Mouse (Mus musculus) ES-E14 (cell line): ENCODE measurements at regions not wholly inside any gene's neighbourhood (a gene's known extent, or its start where the extent isn't known, plus 50 kb on each side); places are given as distances from the start of the nearest gene placed in this dataset.

Experiments used
- DNase-seq: peaks from one replicate; pipeline ENCODE4 v3.0.0-alpha.2; 2013; ENCODE audit warnings: low read depth, low spot score
- H3K27ac ChIP-seq: 2 replicates; pipeline ENCODE4 v1.5.1; 2012; ENCODE audit warnings: low read depth, mild to moderate bottlenecking, low read length, moderate library complexity, mixed read lengths; ENCODE audit not compliant: poor library complexity, insufficient read depth, severe bottlenecking
- H3K36me3 ChIP-seq: 2 replicates; pipeline ENCODE4 v1.6.1; 2012; ENCODE audit warnings: mild to moderate bottlenecking, low read length, moderate library complexity, mixed read lengths; ENCODE audit not compliant: control insufficient read depth, poor library complexity, insufficient read depth, severe bottlenecking
- H3K4me1 ChIP-seq, 2 experiments: fragments of 150-350 bp in 1 of 2; sonication (generic) in 1 of 2; 2 replicates each; pipeline ENCODE4 v1.6.1; 2012; ENCODE audit warnings: low read length in 2 of 2, mild to moderate bottlenecking in 1 of 2, mixed read lengths in 1 of 2; ENCODE audit not compliant: control insufficient read depth in 2 of 2, insufficient read depth in 2 of 2, poor library complexity in 1 of 2
- H3K4me3 ChIP-seq, 2 experiments: fragments of 150-350 bp in 1 of 2; sonication (generic) in 1 of 2; 2 replicates each; pipeline ENCODE4 v1.5.1; 2012; ENCODE audit warnings: low read length in 2 of 2, low read depth in 1 of 2, mild to moderate bottlenecking in 1 of 2, mixed read lengths in 1 of 2; ENCODE audit not compliant: insufficient read depth in 1 of 2, poor library complexity in 1 of 2, severe bottlenecking in 1 of 2
- H3K9ac ChIP-seq: 2 replicates; pipeline ENCODE4 v1.6.1; 2012; ENCODE audit warnings: low read depth, mild to moderate bottlenecking, low read length, mixed read lengths; ENCODE audit not compliant: poor library complexity, insufficient read depth, severe bottlenecking
- H3K9me3 ChIP-seq: fragments of 150-350 bp; sonication (generic); 2 replicates; pipeline ENCODE4 v1.6.1; 2012; ENCODE audit warnings: low read depth, mild to moderate bottlenecking, low read length; ENCODE audit not compliant: control insufficient read depth, insufficient read depth
- CHD2 ChIP-seq: IDR thresholded peaks from 2 replicates; pipeline ENCODE4 v1.6.1; 2014; ENCODE audit warnings: mild to moderate bottlenecking, low read depth, low read length, inconsistent platforms
- HCFC1 ChIP-seq: IDR thresholded peaks from 2 replicates; pipeline ENCODE4 v1.6.1; 2012; ENCODE audit warnings: low read length, inconsistent platforms, borderline replicate concordance; ENCODE audit not compliant: insufficient read depth
- MAFK ChIP-seq: IDR thresholded peaks from 2 replicates; pipeline ENCODE4 v1.6.1; 2014; ENCODE audit warnings: mild to moderate bottlenecking, low read depth, low read length, inconsistent platforms; ENCODE audit not compliant: insufficient read depth
- ZC3H11A ChIP-seq: IDR thresholded peaks from 2 replicates; pipeline ENCODE4 v1.6.1; 2012; ENCODE audit warnings: low read depth, mild to moderate bottlenecking, inconsistent platforms, low read length, borderline replicate concordance
- ZNF384 ChIP-seq: IDR thresholded peaks from 2 replicates; pipeline ENCODE4 v1.6.1; 2012; ENCODE audit warnings: low read depth, low read length, inconsistent platforms
- in situ Hi-C, 2 experiments: fragments of 600-800 bp; cut with MboI; formaldehyde crosslinking; loops; one replicate each; pipeline ENCODE4 v1.15.1; 2025; ENCODE audit warnings: low sequenced_read_pairs in 2 of 2, inconsistent platforms in 1 of 2; ENCODE audit not compliant: unreplicated experiment in 2 of 2

GRCm38 (mm10) chr6:22572925-22573324 lies 216.9 kb upstream of the Fam3c start:
- Histone ChIP-seq H3K36me3 (no peaks in the 10 kb centered on the region), H3K9me3 (no peaks in the 10 kb centered on the region), H3K4me3 (no peak overlapping the region), H3K4me1 (no peaks in the 10 kb centered on the region), H3K9ac (no peak overlapping the region), H3K27ac (no peak overlapping the region)
- no peak for DNase-seq
- TF ChIP-seq ZC3H11A: no peak
- TF ChIP-seq MAFK: no peak
- no peak for TF ChIP-seq HCFC1
- TF ChIP-seq ZNF384: no peak
- no peak for TF ChIP-seq CHD2
- in situ Hi-C loops: no loop called here

- H3K9me3 ChIP-seq: no peaks in the 10 kb centered on the region
- no peak for TF ChIP-seq MAFK
- TF ChIP-seq ZNF384: no peak
- no peak for TF ChIP-seq ZC3H11A
- no peak for TF ChIP-seq CHD2
- no peak for TF ChIP-seq HCFC1
- no peaks in the 10 kb centered on the region for H3K36me3 ChIP-seq
- in situ Hi-C loops: no loop called here
- no peak overlapping the region for H3K27ac ChIP-seq
- no peak for DNase-seq
- no peak overlapping the region for H3K9ac ChIP-seq
- no peaks in the 10 kb centered on the region for H3K4me1 ChIP-seq
- no peak overlapping the region for H3K4me3 ChIP-seq
These were observed 211.8 kb upstream of the Fam3c start for GRCm38 (mm10) chr6:22567891-22568290.

GRCm38 (mm10) chr6:22548296-22549245 lies 192.5 kb upstream of the Fam3c start:
- Histone ChIP-seq H3K4me1 (no peaks in the 10 kb centered on the region), H3K9ac (no peak overlapping the region), H3K4me3 (no peak overlapping the region), H3K27ac (no peak overlapping the region), H3K36me3 (no peaks in the 10 kb centered on the region), H3K9me3 (no peaks in the 10 kb centered on the region)
- TF ChIP-seq ZC3H11A (no peak), HCFC1 (no peak), ZNF384 (no peak), MAFK (no peak), CHD2 (no peak)
- DNase-seq: no peak
- in situ Hi-C loops: loop anchor here in 1 of 2 experiments (25.0 kb wide), 1 partner anchor 414 kb away; no protein-coding TSS in a partner anchor

GRCm38 (mm10) chr6:22541603-22542002 lies 185.6 kb upstream of the Fam3c start:
- no peak overlapping the region for H3K4me3 ChIP-seq
- H3K36me3 ChIP-seq: no peaks in the 10 kb centered on the region
- no peaks in the 10 kb centered on the region for H3K9me3 ChIP-seq
- no peak overlapping the region for H3K27ac ChIP-seq
- no peak for TF ChIP-seq HCFC1
- no peak for TF ChIP-seq MAFK
- TF ChIP-seq ZNF384: no peak
- no peak overlapping the region for H3K9ac ChIP-seq
- in situ Hi-C loops: loop anchor here in 1 of 2 experiments (25.0 kb wide), 1 partner anchor 421 kb away; no protein-coding TSS in a partner anchor
- no peaks in the 10 kb centered on the region for H3K4me1 ChIP-seq
- no peak for DNase-seq
